Mouse (Mus musculus): ENCODE data around the gene Cdyl. TPM values are rescaled to one million over a fixed set of nuclear protein-coding genes. Genes with fewer than 3 reads are reported as not detected.
A peak's percentile ranks its signal among the peaks of the same experiment; 100 is the strongest.

Cdyl gene
- polyA plus RNA-seq, 1 experiment = 2.8 TPM

- no peak for DNase-seq (ENCODE audit: low read depth, low spot score)
- 55% methylated on average over 5 of the region's 5 CpGs for WGBS
These were observed 219.4 kb downstream of the Cdyl start for GRCm38 (mm10) chr13:35879068-35879467.

GRCm38 (mm10) chr13:35879519-35879918, 219.9 kb downstream of the Cdyl start:
- DNase-seq (ENCODE audit: low read depth, low spot score) = no peak
- WGBS = 66% methylated on average over 5 of the region's 5 CpGs

- no peak for DNase-seq (ENCODE audit: low read depth, low spot score)
- WGBS = 72% methylated on average over 6 of the region's 6 CpGs
These were observed 221.0 kb downstream of the Cdyl start for GRCm38 (mm10) chr13:35880555-35881046.

GRCm38 (mm10) chr13:35886121-35886725, 226.6 kb downstream of the Cdyl start:
- WGBS = 15% methylated on average over 15 of the region's 15 CpGs
- peak; percentile 3 for DNase-seq (ENCODE audit: low read depth, low spot score)

GRCm38 (mm10) chr13:35892866-35893265, 233.2 kb downstream of the Cdyl start:
- 83% methylated on average over 3 of the region's 3 CpGs for WGBS
- DNase-seq (ENCODE audit: low read depth, low spot score) = no peak

- WGBS = under 1% methylated on average over 13 of the region's 13 CpGs
- DNase-seq (ENCODE audit: low read depth, low spot score) = peak; percentile 3
These were observed 245.7 kb downstream of the Cdyl start for GRCm38 (mm10) chr13:35905378-35905777.

- WGBS = under 1% methylated on average over 35 of the region's 35 CpGs
These were observed 246.3 kb downstream of the Cdyl start, which contains the start of gene Rpp40 for GRCm38 (mm10) chr13:35905879-35906481. TSS of gene Rpp40 (minus strand) at chr13:35906359.

GRCm38 (mm10) chr13:35911476-35911875, 251.8 kb downstream of the Cdyl start:
- no peak for DNase-seq (ENCODE audit: low read depth, low spot score)
- WGBS = 87% methylated on average over 1 of the region's 1 CpGs

More at GRCm38 (mm10) chr13:35905879-35906481, 246.3 kb downstream of the Cdyl start, which contains the start of gene Rpp40:
- peak; percentile 88 for DNase-seq (ENCODE audit: low read depth, low spot score)

Other genes with a start within 250 kb of the Cdyl start
- 4.3 and 4.5 TPM in 2 replicates for gene Rpp40, start 246.5 kb downstream of the Cdyl start, polyA plus RNA-seq (2012; rRNA removed)